Mouse (Mus musculus) urinary bladder, adult 18-20 months (tissue): ENCODE measurements around the gene Myof.

Experiments
- DNase-seq, 2 experiments: peaks; one replicate each; pipeline ENCODE4 v3.0.0; 2022; ENCODE audit warnings: low spot score in 2 of 2, mixed read lengths in 2 of 2

Myof gene

DNA sequence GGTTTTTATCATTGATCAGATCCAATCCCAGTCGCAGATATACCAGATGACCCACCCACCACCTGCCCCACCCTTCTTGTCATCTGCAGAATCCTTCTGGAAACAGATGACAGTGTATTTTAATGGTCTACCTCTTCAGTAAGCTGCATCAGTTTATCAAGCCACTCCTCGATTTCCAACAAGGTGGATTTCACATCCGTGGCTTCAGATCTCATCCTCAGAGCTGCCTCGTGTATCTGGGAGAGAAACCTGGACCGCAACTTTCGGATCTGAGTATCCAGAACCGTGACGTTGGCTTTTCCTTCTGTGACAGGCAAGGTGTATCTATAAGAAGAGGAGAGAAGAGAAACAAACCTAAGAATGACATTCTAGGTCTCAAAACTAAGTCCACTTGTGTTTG, 89.1 kb downstream of the Myof start:
- DNase-seq = no peak

- DNase-seq = no peak
Observed at GRCm38 (mm10) chr19:37946696-37947095, 96.7 kb downstream of the Myof start.

DNA sequence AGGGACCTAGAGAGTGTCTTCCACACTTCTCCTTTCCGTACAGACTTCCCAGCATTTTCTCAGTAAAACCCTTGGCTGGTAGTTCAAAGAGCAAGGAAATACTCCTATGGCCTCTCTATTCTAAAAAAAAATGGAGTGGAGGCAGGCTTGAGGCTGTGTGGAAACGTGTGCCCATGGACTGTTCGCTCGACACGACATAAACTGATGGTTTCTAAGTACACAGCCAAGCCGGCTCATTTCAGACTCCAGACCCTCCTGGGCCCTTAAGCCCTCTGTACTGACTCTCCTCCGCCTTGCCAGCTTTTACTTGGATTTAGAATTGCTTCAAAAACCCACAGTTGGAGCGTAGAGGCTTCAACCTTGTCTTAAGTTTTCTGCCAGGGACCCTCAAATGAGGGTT, 97.3 kb downstream of the Myof start:
- DNase-seq = no peak

GRCm38 (mm10) chr19:37939203-37939602, 104.2 kb downstream of the Myof start:
- DNase-seq = no peak

DNA sequence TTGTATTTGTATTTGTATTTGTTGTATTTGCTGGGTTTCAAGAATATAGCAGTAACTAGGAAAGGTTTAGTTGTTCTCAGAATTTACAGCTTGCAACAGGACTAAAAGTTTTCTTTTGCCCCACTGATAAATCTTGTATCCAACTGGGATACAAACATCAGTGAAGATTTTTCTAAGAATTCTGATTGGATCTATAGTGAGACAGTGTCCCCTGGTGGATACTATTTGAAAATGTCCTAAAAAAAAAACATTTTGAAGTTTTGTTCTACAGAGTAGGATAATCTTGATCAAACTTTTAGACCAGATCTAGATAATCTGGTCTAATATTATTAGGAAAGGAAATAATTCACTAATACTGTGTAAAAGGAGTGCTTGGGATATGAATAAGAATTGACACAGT, 106.3 kb downstream of the Myof start:
- DNase-seq = no peak

DNA sequence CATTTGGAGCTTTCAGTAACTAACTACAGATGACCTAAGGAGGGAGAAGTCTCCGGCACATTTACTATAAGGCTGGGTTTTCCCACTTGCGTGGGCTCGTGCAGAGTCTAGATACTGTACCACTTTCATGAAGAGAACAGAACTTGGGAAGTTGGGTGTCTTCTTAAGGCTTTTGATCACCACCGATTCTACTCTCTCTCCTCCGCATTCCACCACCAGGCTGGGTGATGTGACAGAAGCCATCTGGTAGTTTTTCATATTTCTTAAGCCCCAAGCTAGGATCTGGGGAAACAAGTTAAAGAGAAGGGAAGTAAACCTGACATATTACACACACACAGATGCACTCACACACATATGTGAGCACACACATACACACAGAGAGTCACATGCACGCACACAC, 108.7 kb downstream of the Myof start:
- no peak for DNase-seq

DNA sequence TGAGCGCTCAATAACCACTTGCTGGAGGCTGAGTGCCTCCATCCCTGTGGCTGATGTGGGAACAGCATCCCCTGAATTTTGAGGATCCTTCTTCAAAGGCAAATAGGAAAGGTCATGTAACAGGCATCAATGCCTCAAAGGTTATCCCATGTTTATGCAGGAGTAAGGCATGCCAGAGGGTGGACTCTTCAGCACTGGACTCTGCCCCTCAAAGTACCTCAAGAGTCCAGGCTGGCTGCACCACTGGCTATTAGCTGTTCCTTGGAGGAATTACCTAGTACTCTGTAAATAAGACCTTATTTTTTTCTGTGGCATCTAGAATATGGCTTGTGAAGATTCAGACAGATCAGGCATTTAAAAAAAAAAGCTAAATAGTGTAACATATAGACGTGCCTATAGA, 111.2 kb downstream of the Myof start:
- DNase-seq = no peak

DNA sequence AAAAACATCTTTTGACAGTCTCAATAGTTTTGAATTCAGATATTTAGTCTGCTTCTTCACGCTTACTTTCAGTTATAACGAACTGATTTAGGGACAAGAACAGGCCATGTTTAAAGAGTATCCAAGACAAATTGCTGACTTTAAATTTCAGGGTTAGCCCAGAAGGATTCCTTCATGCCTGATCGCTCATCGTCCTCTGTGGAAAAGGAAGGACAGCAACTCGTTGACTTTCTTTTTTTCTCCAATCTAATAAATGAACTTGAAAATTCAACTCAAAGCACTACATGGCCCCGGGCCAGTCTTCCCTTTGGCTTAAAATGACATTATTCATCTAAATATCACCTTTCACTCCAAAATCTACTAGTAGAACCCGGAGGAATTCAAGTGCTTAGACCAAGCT, 115.5 kb downstream of the Myof start:
- DNase-seq = no peak

GRCm38 (mm10) chr19:37925323-37925722, 118.1 kb downstream of the Myof start:
- DNase-seq = no peak

DNA sequence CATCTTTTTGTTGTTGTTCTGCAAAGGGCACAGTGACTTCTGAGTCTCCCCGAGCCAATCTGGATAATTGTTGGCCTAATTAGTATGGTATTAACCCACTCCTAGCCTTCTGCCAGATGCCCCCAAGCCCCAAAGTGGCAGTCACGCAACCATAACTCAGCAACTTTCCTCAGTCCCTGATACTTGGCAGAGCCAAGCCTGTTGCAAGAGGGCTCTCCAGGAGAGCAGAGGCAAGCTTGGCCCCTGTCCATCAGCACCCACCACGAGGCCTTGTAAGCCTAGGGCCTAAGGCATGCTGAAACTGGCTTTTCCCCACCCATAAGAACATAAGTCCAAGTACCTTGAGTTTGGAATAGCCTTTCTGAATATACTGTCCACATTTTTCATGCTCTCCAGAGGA, 119.1 kb downstream of the Myof start:
- DNase-seq = no peak

DNA sequence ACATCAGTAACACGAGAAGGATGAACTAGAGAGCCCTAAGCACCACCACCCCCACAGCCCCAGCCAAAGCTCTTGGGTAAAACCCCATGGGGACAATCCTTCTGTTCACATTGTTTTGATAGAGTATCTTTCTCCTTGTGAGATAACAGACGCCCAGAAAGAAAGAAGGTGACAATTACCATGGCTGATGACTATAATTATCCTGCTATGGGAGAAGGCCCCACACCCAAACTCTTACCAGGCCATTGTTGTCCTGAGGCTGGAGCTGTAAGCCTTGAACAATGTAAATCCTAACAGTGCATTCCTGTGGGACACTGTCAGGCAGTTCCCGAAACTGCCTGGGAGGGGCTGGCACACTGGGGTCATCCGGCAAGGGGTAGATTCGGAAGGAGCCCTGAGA, 122.3 kb downstream of the Myof start:
- no peak for DNase-seq

DNA sequence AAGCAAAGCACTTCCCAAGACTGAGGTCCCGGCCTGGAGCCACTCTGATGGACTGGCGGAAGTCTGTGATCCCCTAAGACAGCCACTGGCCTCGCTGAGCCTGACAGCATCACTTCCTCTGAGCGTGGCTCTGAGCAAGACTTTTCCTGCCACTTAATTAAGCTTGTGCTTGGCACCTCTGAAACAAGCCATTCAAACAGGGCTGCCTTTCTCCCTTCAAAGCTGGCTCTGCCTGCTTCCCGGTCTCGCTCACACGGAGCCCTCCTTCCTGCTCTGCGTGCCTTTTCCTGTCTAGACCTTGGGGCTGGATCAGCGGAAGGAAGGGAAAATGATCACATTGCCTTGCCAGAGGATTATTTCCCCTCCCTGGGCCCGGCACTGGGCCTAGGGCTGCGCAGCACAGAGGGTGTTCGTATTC, 124.9 kb downstream of the Myof start:
- no peak for DNase-seq

DNA sequence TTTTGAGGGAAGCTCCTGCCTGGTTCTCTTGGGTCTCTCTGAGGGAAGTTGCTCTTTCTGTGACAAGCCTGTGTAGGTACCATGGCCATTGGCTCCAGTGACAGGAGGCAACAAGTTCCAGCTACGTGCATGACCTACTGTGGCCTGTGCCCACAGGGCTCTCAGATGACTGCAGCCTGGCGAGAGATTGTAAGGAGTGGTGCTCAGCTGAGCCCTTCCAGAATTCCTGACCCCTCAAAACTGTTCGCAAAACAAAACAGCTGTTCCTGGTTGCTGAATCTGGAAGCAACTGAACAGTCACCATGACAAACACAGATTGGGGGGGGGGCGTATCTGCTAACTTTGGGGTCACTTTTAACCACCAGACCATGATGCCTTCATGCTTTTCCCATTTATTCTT, 129.1 kb downstream of the Myof start:
- no peak for DNase-seq

- DNase-seq = no peak
Observed at GRCm38 (mm10) chr19:37912501-37912900, 130.9 kb downstream of the Myof start.

GRCm38 (mm10) chr19:37909830-37910261, 133.5 kb downstream of the Myof start:
- no peak for DNase-seq

DNA sequence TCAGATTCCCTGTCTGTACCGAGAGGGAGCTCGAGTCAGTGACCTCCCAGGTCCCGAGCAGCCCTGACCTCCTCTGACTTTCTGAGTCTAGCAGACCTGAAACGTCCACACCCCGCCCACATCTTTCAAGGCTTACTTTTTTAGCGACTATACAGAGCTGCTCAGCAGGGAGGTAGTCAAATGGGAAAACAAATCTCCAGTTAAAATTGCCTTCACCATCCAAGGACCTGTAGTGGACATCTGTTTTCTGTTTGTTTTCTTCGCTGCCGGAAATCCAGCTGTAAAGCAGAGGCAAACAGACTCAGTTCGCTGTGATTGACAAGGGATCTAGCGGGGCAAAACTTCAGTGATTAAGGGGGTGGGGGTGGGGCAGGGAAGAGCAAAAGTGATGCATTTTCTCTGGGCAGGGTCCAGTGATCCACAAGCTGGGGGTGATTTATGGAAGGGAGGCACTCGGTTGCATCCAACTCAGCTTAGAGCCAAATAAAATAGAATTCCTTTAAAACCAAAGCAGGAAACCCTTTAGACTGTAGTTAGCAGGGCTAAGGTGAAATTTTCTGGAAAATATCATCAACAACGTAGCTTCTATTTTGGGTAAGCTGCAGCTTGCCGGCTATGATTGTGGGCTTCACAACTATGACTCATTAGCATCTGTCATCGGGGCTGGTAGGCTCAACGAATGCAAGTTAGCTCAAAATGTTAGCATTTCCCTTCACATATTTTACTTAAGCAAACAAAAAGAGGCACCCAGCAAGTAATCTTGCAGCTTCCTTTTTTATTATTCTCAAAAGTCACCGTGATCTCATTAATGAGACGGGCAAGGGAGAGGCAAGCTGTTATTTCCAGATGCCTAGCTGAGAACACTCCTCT, 135.7 kb downstream of the Myof start:
- DNase-seq = no peak

- DNase-seq = no peak
Observed at GRCm38 (mm10) chr19:37906916-37907315, 136.5 kb downstream of the Myof start.

- DNase-seq = no peak
Observed at GRCm38 (mm10) chr19:37896081-37896480, 147.3 kb downstream of the Myof start.

GRCm38 (mm10) chr19:37891006-37891405, 152.4 kb downstream of the Myof start:
- DNase-seq = no peak

GRCm38 (mm10) chr19:37886355-37887120, 156.8 kb downstream of the Myof start:
- peak; percentile 15 to 21 for DNase-seq

- DNase-seq = no peak
Observed at GRCm38 (mm10) chr19:37881431-37882081, 161.8 kb downstream of the Myof start.

DNA sequence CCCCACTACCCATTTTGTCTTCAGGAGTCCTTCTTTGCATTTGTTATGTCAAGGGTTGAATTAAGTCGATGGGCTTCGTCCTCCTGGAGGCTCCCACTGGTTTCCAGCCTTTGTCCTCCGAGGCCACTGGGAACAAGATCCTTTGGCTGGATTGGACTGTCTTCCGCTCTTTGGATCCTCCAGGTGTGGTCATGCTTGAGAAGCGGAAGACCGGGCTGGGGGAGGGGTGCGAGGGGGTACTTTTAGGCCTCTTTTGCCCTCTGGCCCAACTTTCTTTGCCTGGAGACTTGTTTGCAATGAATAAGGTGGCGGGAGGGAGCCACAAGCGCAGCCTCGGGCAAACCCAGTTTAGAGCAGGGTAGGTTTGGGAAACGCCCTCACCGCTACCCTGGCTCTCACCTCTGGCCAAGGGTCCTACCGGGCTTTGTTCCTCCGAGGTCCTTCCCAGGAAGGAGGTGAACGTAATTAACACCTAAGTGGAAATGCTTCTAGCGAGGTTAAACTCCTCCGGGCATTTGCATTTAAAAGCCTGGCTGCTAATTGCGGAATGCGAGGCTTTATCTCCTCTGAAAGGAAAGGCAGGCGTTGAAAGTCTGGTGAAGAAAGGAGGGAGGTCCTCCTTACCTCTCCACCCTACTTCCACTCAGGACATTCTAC, 165.7 kb downstream of the Myof start:
- no peak for DNase-seq
